Mouse (Mus musculus): Measurements from ENCODE around the gene Pklr. TPM values are rescaled to one million over a fixed set of nuclear protein-coding genes. Genes with fewer than 3 reads are reported as not detected.

Pklr gene
- polyA plus RNA-seq, 1 experiment = 79.3 TPM

DNA sequence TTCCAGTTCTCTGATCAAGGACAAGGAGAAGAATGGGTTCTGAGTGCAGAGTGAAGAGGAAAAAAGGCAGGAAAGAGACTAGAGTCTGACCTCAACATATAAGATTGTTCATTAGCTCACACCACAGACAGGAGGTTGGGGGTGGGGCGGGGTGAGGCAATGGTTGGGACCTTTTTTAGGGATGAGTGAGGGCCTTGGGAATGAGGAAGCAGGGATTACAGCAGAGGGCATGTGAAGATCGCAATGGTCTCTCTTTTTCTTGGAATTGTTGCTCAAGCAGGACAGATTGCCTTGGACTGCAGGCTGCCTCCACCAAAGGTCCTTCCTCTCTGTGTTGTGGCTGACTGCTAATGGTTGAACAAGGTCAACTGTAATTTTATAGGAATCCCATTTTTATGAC lies 12.6 kb upstream of the Pklr start:
- Histone ChIP-seq H3K36me3 (ENCODE audit: control insufficient read depth, insufficient read depth, low read length) (no peaks in the 10 kb centered on the region), H3K27ac (ENCODE audit: insufficient read depth, low read depth, low read length) (no peak overlapping the region), H3K4me1 (ENCODE audit: control insufficient read depth, insufficient read depth, low read length) (0 out of 2 replicates have a peak, but pooled peaks cover 3% of the 10 kb centered on the region), H3K27me3 (replicated peaks; ENCODE audit: control insufficient read depth, insufficient read depth, low read length) (no peaks in the 10 kb centered on the region), H3K4me3 (ENCODE audit: insufficient read depth, low read depth, low read length) (no peak overlapping the region)
- TF ChIP-seq POLR2A (IDR thresholded peaks at IDR 0.05; ENCODE audit: low read depth, low read length) (no peak), CTCF (conservative IDR thresholded peaks at IDR 0.05; ENCODE audit: insufficient read depth, insufficient read length, low read depth, low read length) (no peak)
- DNase-seq = peak; percentile 36
- 59% methylated on average over 2 of the region's 2 CpGs for WGBS

DNA sequence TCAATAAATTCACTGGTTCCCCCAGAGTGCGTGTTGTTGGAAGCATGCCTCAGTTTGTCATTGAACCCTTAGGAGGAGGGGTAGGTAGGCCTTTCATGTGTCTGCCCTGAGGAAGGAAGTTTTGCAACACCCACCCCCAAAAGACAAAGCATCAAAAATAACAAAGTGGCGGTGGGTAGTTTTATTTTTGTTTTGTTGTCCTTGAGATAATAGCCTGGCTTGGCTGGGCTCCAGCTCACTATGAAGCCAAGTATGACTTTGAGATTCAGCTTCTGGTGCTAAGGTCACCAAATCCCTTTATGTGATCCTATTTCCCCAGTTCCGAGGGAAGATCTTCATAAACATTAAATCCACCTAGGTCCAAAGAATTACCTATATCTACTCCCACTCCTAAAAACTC lies 11.7 kb upstream of the Pklr start:
- Histone ChIP-seq H3K36me3 (ENCODE audit: control insufficient read depth, insufficient read depth, low read length) (no peaks in the 10 kb centered on the region), H3K27me3 (replicated peaks; ENCODE audit: control insufficient read depth, insufficient read depth, low read length) (no peaks in the 10 kb centered on the region), H3K4me3 (ENCODE audit: insufficient read depth, low read depth, low read length) (no peak overlapping the region), H3K4me1 (ENCODE audit: control insufficient read depth, insufficient read depth, low read length) (0 out of 2 replicates have a peak, but pooled peaks cover 3% of the 10 kb centered on the region), H3K27ac (ENCODE audit: insufficient read depth, low read depth, low read length) (no peak overlapping the region)
- WGBS = 53% methylated on average over 3 of the region's 3 CpGs
- DNase-seq = peak; percentile 58
- no peak for TF ChIP-seq CTCF (conservative IDR thresholded peaks at IDR 0.05; ENCODE audit: insufficient read depth, insufficient read length, low read depth, low read length)
- no peak for TF ChIP-seq POLR2A (IDR thresholded peaks at IDR 0.05; ENCODE audit: low read depth, low read length)

DNA sequence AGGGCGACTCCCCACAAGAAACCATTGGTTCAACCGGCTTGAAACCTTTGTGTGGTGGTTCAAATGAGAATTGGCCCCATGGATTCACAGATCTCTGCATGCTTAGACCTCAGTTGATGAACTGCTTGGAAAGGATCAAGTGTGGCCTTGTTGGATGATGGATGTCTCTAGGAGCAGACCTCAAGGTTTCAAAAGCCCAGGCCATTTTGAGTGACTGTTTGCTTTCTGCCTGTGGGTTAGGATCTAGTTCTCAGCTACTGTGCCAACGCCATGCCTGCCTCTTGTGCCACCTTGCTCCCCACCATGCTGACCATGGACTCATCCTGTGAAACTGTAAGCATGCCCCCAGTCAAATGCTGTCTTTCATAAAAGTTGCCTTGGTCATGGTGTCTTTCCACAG lies 10.0 kb upstream of the Pklr start:
- WGBS = 93% methylated on average over 3 of the region's 3 CpGs
- Histone ChIP-seq H3K4me3 (ENCODE audit: insufficient read depth, low read depth, low read length) (no peak overlapping the region), H3K4me1 (ENCODE audit: control insufficient read depth, insufficient read depth, low read length) (0 out of 2 replicates have a peak, but pooled peaks cover 3% of the 10 kb centered on the region), H3K36me3 (ENCODE audit: control insufficient read depth, insufficient read depth, low read length) (no peaks in the 10 kb centered on the region), H3K27ac (ENCODE audit: insufficient read depth, low read depth, low read length) (no peak overlapping the region), H3K27me3 (replicated peaks; ENCODE audit: control insufficient read depth, insufficient read depth, low read length) (no peaks in the 10 kb centered on the region)
- no peak for TF ChIP-seq CTCF (conservative IDR thresholded peaks at IDR 0.05; ENCODE audit: insufficient read depth, insufficient read length, low read depth, low read length)
- no peak for TF ChIP-seq POLR2A (IDR thresholded peaks at IDR 0.05; ENCODE audit: low read depth, low read length)
- DNase-seq = no peak

DNA sequence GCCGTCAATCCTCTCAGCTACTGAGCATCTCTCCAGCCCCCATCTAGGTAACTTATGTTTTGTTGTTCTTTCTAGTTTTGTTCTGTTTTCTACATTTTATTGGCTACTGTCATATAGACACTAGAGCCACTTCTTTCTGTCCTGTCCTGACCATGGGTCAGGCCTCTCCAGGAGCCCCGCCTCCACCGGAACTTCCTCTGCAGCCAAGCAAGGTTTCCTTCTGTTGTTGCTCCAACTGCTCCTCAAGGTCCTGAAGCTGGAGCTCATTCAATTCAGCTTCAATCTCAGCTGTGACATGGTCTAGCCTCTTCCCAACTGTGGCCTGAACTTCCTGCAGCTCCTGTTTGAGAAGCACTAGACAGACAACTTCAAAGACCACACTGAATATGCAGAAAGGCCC lies 6.0 kb upstream of the Pklr start:
- Histone ChIP-seq H3K27ac (ENCODE audit: insufficient read depth, low read depth, low read length) (no peak overlapping the region), H3K4me3 (ENCODE audit: insufficient read depth, low read depth, low read length) (no peak overlapping the region), H3K4me1 (ENCODE audit: control insufficient read depth, insufficient read depth, low read length) (0 out of 2 replicates have a peak, but pooled peaks cover 3% of the 10 kb centered on the region), H3K27me3 (replicated peaks; ENCODE audit: control insufficient read depth, insufficient read depth, low read length) (no peaks in the 10 kb centered on the region), H3K36me3 (ENCODE audit: control insufficient read depth, insufficient read depth, low read length) (no peaks in the 10 kb centered on the region)
- TF ChIP-seq POLR2A (IDR thresholded peaks at IDR 0.05; ENCODE audit: low read depth, low read length) (no peak), CTCF (conservative IDR thresholded peaks at IDR 0.05; ENCODE audit: insufficient read depth, insufficient read length, low read depth, low read length) (no peak)
- no peak for DNase-seq
- WGBS = 77% methylated on average over 3 of the region's 3 CpGs

DNA sequence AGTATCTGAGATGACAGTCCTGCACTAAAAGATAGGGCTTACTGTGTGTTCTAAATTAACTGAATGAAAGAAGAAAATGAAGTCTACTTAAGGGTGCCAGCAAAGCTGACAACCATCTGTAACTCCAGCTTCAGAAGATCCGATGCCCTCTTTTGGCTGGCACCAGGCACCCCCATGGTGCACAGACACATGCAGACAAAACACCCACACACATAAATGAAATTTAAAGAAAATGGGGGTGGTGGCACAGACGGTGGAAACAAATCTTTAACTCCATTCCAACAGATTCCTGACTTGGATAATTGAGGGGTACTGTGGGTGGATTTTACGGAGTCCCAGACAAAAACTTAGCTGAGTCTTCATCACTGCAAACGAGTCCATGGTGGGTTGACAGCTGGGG lies 4.1 kb upstream of the Pklr start:
- WGBS = 52% methylated on average over 4 of the region's 4 CpGs
- no peak overlapping the region for H3K4me3 ChIP-seq (ENCODE audit: insufficient read depth, low read depth, low read length)

DNA sequence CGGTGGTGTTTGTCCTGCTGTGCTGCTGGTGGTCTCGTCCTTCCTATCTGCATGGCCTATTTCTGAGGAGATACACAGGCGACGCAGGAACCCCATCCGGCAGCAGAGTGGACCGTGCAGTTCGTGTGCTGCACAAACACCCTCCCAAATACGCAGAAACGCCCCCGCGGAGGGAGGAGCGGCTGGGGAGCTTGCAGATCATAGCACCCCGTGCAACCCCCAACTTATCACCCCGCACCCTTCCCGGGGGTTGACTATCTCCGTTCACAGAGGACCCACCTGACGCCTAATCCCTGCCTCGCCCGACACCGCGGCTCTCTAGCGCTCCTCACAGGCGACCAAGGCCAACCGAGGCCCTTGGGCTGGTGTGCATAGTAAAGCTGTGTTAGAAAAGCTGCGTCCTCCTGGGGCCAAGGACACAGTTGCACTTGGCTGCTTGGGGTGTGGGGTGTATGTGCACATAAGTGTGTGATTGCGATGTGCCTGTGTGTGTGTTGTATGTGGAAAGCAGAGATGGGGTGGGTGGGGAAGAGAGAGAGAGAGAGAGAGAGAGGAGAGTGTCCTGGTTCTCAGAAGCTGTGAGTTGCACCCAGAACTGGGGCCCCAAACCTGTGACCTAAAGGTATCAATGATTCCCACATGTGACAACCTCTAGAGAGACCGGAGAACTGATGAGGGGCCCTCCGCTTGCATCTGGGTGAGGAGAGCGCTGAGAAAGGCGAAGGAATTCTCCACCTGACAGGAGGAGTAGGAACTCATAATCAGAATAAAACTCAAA lies 3.5 kb upstream of the Pklr start:
- H3K4me1 ChIP-seq (ENCODE audit: control insufficient read depth, insufficient read depth, low read length) = peaks cover 3% of the 10 kb centered on the region; the same call in 1 of the 2 replicates
- TF ChIP-seq CTCF (conservative IDR thresholded peaks at IDR 0.05; ENCODE audit: insufficient read depth, insufficient read length, low read depth, low read length) (peak; percentile 43), POLR2A (IDR thresholded peaks at IDR 0.05; ENCODE audit: low read depth, low read length) (no peak)
- WGBS = 21% methylated on average over 29 of the region's 30 CpGs
- H3K36me3 ChIP-seq (ENCODE audit: control insufficient read depth, insufficient read depth, low read length) = no peaks in the 10 kb centered on the region
- DNase-seq = no peak
- H3K27ac ChIP-seq (ENCODE audit: insufficient read depth, low read depth, low read length) = no peak overlapping the region
- H3K4me3 ChIP-seq (ENCODE audit: insufficient read depth, low read depth, low read length) = no peak overlapping the region
- H3K27me3 ChIP-seq (replicated peaks; ENCODE audit: control insufficient read depth, insufficient read depth, low read length) = no peaks in the 10 kb centered on the region

More for the DNA sequence above, 4.1 kb upstream of the Pklr start:
- H3K27me3 ChIP-seq (replicated peaks; ENCODE audit: control insufficient read depth, insufficient read depth, low read length) = no peaks in the 10 kb centered on the region
- no peak for DNase-seq
- no peaks in the 10 kb centered on the region for H3K36me3 ChIP-seq (ENCODE audit: control insufficient read depth, insufficient read depth, low read length)
- peaks cover 3% of the 10 kb centered on the region; the same call in 1 of the 2 replicates for H3K4me1 ChIP-seq (ENCODE audit: control insufficient read depth, insufficient read depth, low read length)
- no peak overlapping the region for H3K27ac ChIP-seq (ENCODE audit: insufficient read depth, low read depth, low read length)
- no peak for TF ChIP-seq CTCF (conservative IDR thresholded peaks at IDR 0.05; ENCODE audit: insufficient read depth, insufficient read length, low read depth, low read length)
- TF ChIP-seq POLR2A (IDR thresholded peaks at IDR 0.05; ENCODE audit: low read depth, low read length) = no peak

DNA sequence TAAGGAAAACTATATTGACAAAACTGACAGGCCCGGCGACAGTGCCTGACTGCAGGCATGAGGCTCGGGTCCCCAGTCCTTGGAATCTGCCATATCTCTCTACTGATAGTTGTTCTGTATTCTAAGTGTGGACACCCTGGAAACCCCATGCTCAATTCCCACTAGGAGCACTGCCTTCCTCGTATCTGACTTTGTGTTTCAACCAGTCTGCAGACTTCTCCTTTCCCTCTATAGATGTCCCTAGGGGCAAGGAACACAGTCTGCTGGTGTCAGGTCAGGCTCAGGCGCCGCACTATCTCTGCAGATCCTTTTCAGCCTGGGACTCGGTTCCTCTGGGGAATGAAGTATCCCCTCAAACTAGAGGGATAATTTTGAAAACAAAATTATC lies 2.9 kb upstream of the Pklr start:
- TF ChIP-seq POLR2A (IDR thresholded peaks at IDR 0.05; ENCODE audit: low read depth, low read length) (no peak), CTCF (conservative IDR thresholded peaks at IDR 0.05; ENCODE audit: insufficient read depth, insufficient read length, low read depth, low read length) (no peak)
- H3K27me3 ChIP-seq (replicated peaks; ENCODE audit: control insufficient read depth, insufficient read depth, low read length) = no peaks in the 10 kb centered on the region
- 88% methylated on average over 7 of the region's 7 CpGs for WGBS
- peaks cover 3% of the 10 kb centered on the region; the same call in 1 of the 2 replicates for H3K4me1 ChIP-seq (ENCODE audit: control insufficient read depth, insufficient read depth, low read length)
- DNase-seq = no peak
- H3K36me3 ChIP-seq (ENCODE audit: control insufficient read depth, insufficient read depth, low read length) = no peaks in the 10 kb centered on the region
- no peak overlapping the region for H3K4me3 ChIP-seq (ENCODE audit: insufficient read depth, low read depth, low read length)
- no peak overlapping the region for H3K27ac ChIP-seq (ENCODE audit: insufficient read depth, low read depth, low read length)

All from kidney, adult 2 months (tissue).